Mouse (Mus musculus) liver, postnatal 0 days (tissue): ENCODE measurements around the gene Tnk2. TPM values are rescaled to one million over a fixed set of nuclear protein-coding genes. Genes with fewer than 3 reads are reported as not detected.

ENCODE experiments used
- ATAC-seq: fragments of 200-750 bp; cut with Nextera tagmentation; 2 replicates; pipeline ENCODE4 v1.8.0; 2017; ENCODE audit warnings: mild to moderate bottlenecking, moderate library complexity
- DNase-seq: peaks from one replicate; pipeline ENCODE4 v3.0.0-alpha.2; 2016
- H3K27ac ChIP-seq: fragments of 300-500 bp; sonication (generic); 2 replicates; pipeline ENCODE4 v1.5.1; 2014; ENCODE audit warnings: antibody characterized with exemption, moderate library complexity, mild to moderate bottlenecking, low read depth
- H3K27me3 ChIP-seq: fragments of 300-500 bp; sonication (generic); 2 replicates; pipeline ENCODE4 v1.6.1; 2014; ENCODE audit warnings: low read length, control low read depth, mixed read lengths; ENCODE audit not compliant: insufficient read depth
- H3K36me3 ChIP-seq: fragments of 300-500 bp; sonication (generic); replicated peaks from 2 replicates; pipeline ENCODE4 v1.6.1; 2014; ENCODE audit warnings: mild to moderate bottlenecking, control low read depth, low read length, moderate library complexity, mixed read lengths; ENCODE audit not compliant: insufficient read depth
- H3K4me1 ChIP-seq: fragments of 300-500 bp; sonication (generic); 2 replicates; pipeline ENCODE4 v1.6.1; 2014; ENCODE audit warnings: antibody characterized with exemption, mild to moderate bottlenecking, control low read depth; ENCODE audit not compliant: insufficient read depth
- H3K4me2 ChIP-seq: fragments of 300-500 bp; sonication (generic); 2 replicates; pipeline ENCODE4 v1.6.1; 2014; ENCODE audit warnings: low read depth, mild to moderate bottlenecking, low read length, moderate library complexity, mixed read lengths
- H3K4me3 ChIP-seq: fragments of 300-500 bp; sonication (generic); 2 replicates; pipeline ENCODE4 v1.5.1; 2014; ENCODE audit warnings: low read depth, low read length
- H3K9ac ChIP-seq: fragments of 300-500 bp; sonication (generic); replicated peaks from 2 replicates; pipeline ENCODE4 v1.6.1; 2014; ENCODE audit warnings: mild to moderate bottlenecking, moderate library complexity
- H3K9me3 ChIP-seq: fragments of 300-500 bp; sonication (generic); 2 replicates; pipeline ENCODE4 v1.6.1; 2016; ENCODE audit warnings: mild to moderate bottlenecking, control low read depth, low read length, mixed read lengths
- CTCF ChIP-seq: sonication (generic); IDR thresholded peaks from 2 replicates; pipeline ENCODE4 v1.5.1; 2016; ENCODE audit warnings: antibody characterized with exemption, low read depth
- EP300 ChIP-seq: IDR thresholded peaks from 2 replicates; pipeline ENCODE4 v1.6.1; 2016; ENCODE audit warnings: antibody characterized with exemption, low read depth, mild to moderate bottlenecking
- WGBS: fragments of 180-500 bp; shearing (Covaris S2); extraction: QIAGEN DNeasy Blood & Tissue Kit; methylation state at CpG from one replicate; pipeline ENCODE4 v1.1.7; 2014; ENCODE audit not compliant: insufficient replicate concordance; 5-methylcytosine and 5-hydroxymethylcytosine counted together
- polyA plus RNA-seq: library from polyadenylated mRNA; unstranded; fragments of >200 nt; fragmentation: Nextera tagmentation; extraction: Ambion mirVana; gene quantifications from 2 replicates; pipeline ENCODE4 v1.2.1, GENCODE M21; 2015

Tnk2 gene
- polyA plus RNA-seq, 1 experiment from 2014 or later, result 3.5 TPM

DNA sequence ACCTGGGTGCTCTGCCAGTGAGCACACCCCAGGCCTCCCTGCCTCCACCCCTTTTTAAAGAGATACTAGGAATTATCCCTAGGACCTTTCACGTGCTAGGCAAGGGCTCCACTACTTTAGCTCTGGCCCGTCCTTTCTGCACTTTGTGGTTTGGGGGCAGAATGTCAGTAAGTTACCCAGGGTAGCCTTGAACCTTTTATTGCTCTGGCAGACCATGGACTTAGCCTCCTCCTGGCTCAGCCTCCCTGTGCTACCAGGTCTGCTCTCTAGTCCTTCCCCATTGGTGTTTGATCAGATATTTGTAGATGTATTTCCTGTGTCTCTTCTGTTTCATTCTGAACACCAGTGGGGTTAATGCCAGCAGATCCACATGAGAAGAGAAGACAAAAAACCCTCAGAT is 20.5 kb downstream of the Tnk2 start:
- peak; percentile 13 for DNase-seq
- Histone ChIP-seq H3K4me3 (no peak overlapping the region), H3K27me3 (no peaks in the 10 kb centered on the region), H3K4me2 (no peak overlapping the region), H3K9ac (no peak overlapping the region), H3K4me1 (peaks cover 86% of the 10 kb centered on the region), H3K36me3 (no peaks in the 10 kb centered on the region), H3K27ac (no peak overlapping the region; the same call in 1 of the 2 replicates), H3K9me3 (no peaks in the 10 kb centered on the region)
- ATAC-seq, result no peak
- TF ChIP-seq CTCF, result no peak
- TF ChIP-seq EP300, result no peak
- WGBS, result 54% methylated on average over 2 of the region's 2 CpGs

DNA sequence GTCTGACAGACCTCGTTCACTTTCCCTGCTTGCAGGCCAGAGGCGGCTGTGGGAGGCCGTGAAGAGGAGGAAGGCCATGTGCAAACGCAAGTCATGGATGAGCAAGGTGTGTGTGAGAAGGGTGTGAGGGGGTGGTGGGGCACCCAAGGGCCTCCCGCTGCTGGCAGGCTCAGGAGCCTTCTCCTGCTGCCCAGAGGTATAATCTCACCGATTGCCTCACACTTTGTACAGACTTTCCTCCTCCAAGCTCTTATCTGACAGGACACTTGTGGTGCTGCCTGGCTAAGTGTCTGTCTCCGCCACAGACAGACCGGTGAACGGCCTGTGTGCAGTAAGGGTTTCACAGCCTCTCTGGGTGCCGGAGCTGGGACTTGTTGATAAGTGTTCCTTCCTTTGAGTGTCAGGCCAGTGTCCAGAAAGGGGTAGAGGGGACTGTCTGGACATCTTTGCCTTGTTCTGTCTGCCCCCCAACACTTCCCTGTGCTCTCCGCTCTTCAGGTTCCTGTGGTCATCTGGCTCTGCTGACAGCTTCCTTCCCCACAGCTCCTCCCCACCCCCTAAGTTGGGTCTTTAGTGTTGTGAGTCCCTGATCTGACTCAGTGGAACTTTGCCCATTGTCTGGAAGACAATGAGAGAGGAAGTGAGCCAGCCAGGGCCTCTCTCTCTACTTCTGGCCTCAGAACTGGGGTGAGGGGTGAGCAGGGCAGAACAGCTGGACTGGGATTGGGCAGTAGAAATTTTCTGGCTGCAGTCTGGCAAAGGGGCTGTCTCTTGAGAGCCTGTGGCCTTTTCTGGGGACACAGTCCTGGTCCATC is 22.4 kb downstream of the Tnk2 start:
- Histone ChIP-seq H3K27me3 (no peaks in the 10 kb centered on the region), H3K9me3 (no peaks in the 10 kb centered on the region), H3K4me2 (peak overlapping the region; percentile 45), H3K4me3 (no peak overlapping the region), H3K27ac (peak overlapping the region; percentile 75), H3K9ac (peak overlapping the region; percentile 49), H3K36me3 (no peaks in the 10 kb centered on the region; the same call in 1 of the 2 replicates), H3K4me1 (peaks cover 78% of the 10 kb centered on the region)
- peak; percentile 87 for ATAC-seq
- DNase-seq, result peak; percentile 60
- WGBS, result 26% methylated on average over 11 of the region's 11 CpGs
- TF ChIP-seq EP300 (peak; percentile 88), CTCF (no peak)

DNA sequence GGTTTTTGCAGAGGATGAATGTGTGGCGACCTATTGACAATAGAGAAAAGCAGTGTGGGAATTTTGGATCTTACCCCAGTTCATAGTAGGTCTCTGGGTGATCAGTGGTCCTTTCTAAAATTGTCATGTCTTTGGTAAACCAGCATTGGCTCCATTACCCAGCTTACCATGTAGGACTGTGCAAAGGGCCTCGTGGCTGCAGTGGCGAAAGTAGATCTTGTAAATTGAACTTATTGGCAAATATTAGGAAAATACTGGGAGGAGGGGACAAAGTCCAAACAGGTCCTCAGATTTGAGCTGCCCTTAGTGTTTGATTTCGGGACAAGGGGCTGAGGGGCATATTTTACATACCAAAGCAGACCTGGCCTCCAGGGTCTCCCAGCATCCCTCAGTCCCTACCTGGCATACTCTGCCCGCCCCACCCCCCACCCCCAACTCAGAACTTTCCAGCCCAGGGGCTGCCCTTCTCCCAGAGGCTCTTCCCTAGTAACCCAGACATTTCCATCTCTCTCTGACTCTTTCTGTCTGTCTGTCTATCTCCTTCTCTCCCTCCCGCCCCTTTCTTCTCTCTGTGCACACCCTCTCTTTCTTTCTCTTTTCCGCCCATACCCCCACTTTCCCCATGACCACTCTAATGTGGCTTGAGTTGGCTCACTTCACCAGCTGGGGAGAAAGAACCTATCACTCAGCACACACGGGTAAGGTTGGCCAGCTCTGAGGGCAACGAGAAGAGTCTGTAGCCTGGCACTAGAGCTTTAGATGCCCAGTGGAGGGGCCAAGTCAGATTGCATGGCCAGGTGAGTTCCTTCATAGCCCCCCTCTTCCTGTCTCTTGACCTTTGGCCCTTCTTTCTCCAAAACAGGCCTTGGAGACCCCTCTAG is 23.2 kb downstream of the Tnk2 start:
- H3K27ac ChIP-seq, result peak overlapping the region; percentile 75
- no peaks in the 10 kb centered on the region for H3K9me3 ChIP-seq
- DNase-seq, result peak; percentile 17
- no peak overlapping the region for H3K4me3 ChIP-seq
- 62% methylated on average over 9 of the region's 9 CpGs for WGBS
- peaks cover 76% of the 10 kb centered on the region for H3K4me1 ChIP-seq
- H3K4me2 ChIP-seq, result peak overlapping the region; percentile 45
- H3K27me3 ChIP-seq, result no peaks in the 10 kb centered on the region
- TF ChIP-seq EP300 (no peak), CTCF (no peak)
- 0 out of 2 replicates have a peak overlapping the region, but pooled peaks have one; percentile 49 for H3K9ac ChIP-seq
- H3K36me3 ChIP-seq, result peaks cover 3% of the 10 kb centered on the region; the same call in 1 of the 2 replicates
- peak; percentile 9; the same call in 1 of the 2 replicates for ATAC-seq

DNA sequence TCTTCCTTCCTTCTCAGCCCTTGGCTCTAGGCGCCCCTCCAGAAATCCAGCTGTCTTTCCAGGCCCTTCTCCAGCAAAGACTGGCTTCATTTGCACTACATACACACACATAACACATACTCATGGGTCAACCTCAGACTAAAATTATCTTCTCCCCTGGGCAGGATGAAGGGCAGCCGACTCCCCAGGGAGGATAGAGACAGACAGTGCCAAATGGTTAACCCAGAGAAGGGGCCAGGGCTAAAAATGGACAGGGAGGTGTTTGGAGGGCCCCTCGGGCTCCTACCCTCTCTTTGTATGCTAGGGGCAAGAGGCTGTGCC is 23.8 kb downstream of the Tnk2 start:
- no peak for ATAC-seq
- TF ChIP-seq EP300, result no peak
- no peak for TF ChIP-seq CTCF
- H3K4me3 ChIP-seq, result no peak overlapping the region
- H3K9ac ChIP-seq, result no peak overlapping the region
- WGBS, result 73% methylated on average over 3 of the region's 3 CpGs
- no peaks in the 10 kb centered on the region for H3K9me3 ChIP-seq
- H3K4me2 ChIP-seq, result no peak overlapping the region
- peaks cover 75% of the 10 kb centered on the region for H3K4me1 ChIP-seq
- no peaks in the 10 kb centered on the region for H3K27me3 ChIP-seq
- peak; percentile 11 for DNase-seq
- H3K27ac ChIP-seq, result peak overlapping the region; percentile 75; the same call in 1 of the 2 replicates
- peaks cover 3% of the 10 kb centered on the region; the same call in 1 of the 2 replicates for H3K36me3 ChIP-seq

DNA sequence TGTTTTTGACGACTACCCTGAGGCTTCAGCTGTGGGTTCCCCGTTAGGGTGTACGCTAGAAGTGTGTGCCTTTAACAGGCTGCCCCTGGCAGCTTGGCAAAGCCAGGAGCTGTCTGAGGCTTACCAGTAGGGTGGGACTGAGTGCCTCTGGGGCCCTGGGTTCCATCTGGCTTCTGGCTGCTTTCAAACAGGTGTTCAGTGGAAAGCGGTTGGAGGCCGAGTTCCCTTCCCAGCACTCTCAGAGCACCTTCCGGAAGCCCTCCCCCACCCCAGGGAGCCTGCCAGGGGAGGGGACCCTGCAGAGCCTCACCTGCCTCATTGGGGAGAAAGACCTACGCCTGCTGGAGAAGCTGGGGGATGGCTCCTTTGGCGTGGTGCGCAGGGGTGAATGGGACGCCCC is 24.4 kb downstream of the Tnk2 start:
- no peak for TF ChIP-seq CTCF
- no peak for TF ChIP-seq EP300
- 0 out of 2 replicates have a peak overlapping the region, but pooled peaks have one; percentile 19 for H3K9ac ChIP-seq
- no peaks in the 10 kb centered on the region for H3K27me3 ChIP-seq
- ATAC-seq, result no peak
- H3K4me2 ChIP-seq, result no peak overlapping the region
- peak; percentile 10 for DNase-seq
- H3K36me3 ChIP-seq, result peaks cover 3% of the 10 kb centered on the region; the same call in 1 of the 2 replicates
- no peak overlapping the region for H3K27ac ChIP-seq
- H3K9me3 ChIP-seq, result no peaks in the 10 kb centered on the region
- no peak overlapping the region for H3K4me3 ChIP-seq
- peaks cover 75% of the 10 kb centered on the region for H3K4me1 ChIP-seq
- WGBS, result 76% methylated on average over 10 of the region's 10 CpGs

DNA sequence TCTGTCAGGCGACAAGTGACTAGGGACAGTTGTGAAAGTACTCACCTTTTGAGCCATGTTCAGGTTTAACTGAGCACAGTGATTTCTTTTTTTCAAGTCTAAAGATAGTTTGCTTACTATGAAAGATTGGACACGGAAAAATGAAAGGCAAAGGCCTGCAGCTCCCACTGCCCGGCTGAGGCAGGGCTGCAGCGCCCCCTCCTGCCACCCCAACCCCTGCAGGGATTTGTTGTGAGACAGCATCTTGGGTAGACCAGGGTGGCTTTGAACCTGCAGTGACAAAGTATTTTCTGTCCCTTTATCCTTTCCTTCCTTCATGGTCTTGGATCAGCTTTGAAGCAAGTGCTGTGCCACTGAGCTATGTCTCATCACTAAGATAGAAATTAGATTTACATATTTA is 24.8 kb downstream of the Tnk2 start:
- TF ChIP-seq CTCF (peak; percentile 55), EP300 (no peak)
- H3K4me3 ChIP-seq, result no peak overlapping the region
- H3K9me3 ChIP-seq, result no peaks in the 10 kb centered on the region
- no peaks in the 10 kb centered on the region for H3K27me3 ChIP-seq
- peak; percentile 40 for DNase-seq
- 79% methylated on average over 4 of the region's 4 CpGs for WGBS
- H3K36me3 ChIP-seq, result peaks cover 5% of the 10 kb centered on the region; the same call in 1 of the 2 replicates
- H3K4me1 ChIP-seq, result peaks cover 72% of the 10 kb centered on the region
- ATAC-seq, result no peak
- H3K27ac ChIP-seq, result no peak overlapping the region
- H3K4me2 ChIP-seq, result no peak overlapping the region
- H3K9ac ChIP-seq, result no peak overlapping the region
